Mouse (Mus musculus): ENCODE data around the gene Lrig1. TPM values are rescaled to one million over a fixed set of nuclear protein-coding genes. Genes with fewer than 3 reads are reported as not detected.

Gene Lrig1
- polyA plus RNA-seq, 1 experiment from 2014 or later = 14.6 TPM

GRCm38 (mm10) chr6:94697423-94697822, 2.5 kb downstream of the Lrig1 start:
- H3K27ac ChIP-seq (ENCODE audit: poor library complexity, severe bottlenecking) = no peak overlapping the region
- WGBS = 58% methylated on average over 1 of the region's 1 CpGs
- H3K9ac ChIP-seq = no peak overlapping the region
- H3K4me1 ChIP-seq (replicated peaks) = peaks cover 59% of the 10 kb centered on the region
- H3K36me3 ChIP-seq = no peaks in the 10 kb centered on the region
- peak overlapping the region; percentile 85 for H3K4me3 ChIP-seq
- peak overlapping the region; percentile 83 for H3K4me2 ChIP-seq
- H3K27me3 ChIP-seq (replicated peaks) = no peaks in the 10 kb centered on the region
- no peak for ATAC-seq (ENCODE audit: insufficient number of reproducible peaks, low FRiP score)
- no peaks in the 10 kb centered on the region for H3K9me3 ChIP-seq (replicated peaks)

- H3K9me3 ChIP-seq (replicated peaks) = no peaks in the 10 kb centered on the region
- ATAC-seq (ENCODE audit: insufficient number of reproducible peaks, low FRiP score) = no peak
- no peak overlapping the region for H3K27ac ChIP-seq (ENCODE audit: poor library complexity, severe bottlenecking)
- 62% methylated on average over 10 of the region's 10 CpGs for WGBS
- peak overlapping the region; percentile 83 for H3K4me2 ChIP-seq
- no peak overlapping the region for H3K9ac ChIP-seq
- H3K4me1 ChIP-seq (replicated peaks) = peaks cover 65% of the 10 kb centered on the region
- no peaks in the 10 kb centered on the region for H3K36me3 ChIP-seq
- no peak overlapping the region for H3K4me3 ChIP-seq
- no peaks in the 10 kb centered on the region for H3K27me3 ChIP-seq (replicated peaks)
Measured at GRCm38 (mm10) chr6:94696182-94697080, 3.5 kb downstream of the Lrig1 start.

GRCm38 (mm10) chr6:94695121-94695930, 4.6 kb downstream of the Lrig1 start:
- Histone ChIP-seq H3K4me3 (no peak overlapping the region), H3K9ac (no peak overlapping the region), H3K36me3 (no peaks in the 10 kb centered on the region), H3K27me3 (replicated peaks) (no peaks in the 10 kb centered on the region), H3K9me3 (replicated peaks) (no peaks in the 10 kb centered on the region), H3K27ac (ENCODE audit: poor library complexity, severe bottlenecking) (peak overlapping the region; percentile 58; the same call in 1 of the 2 replicates), H3K4me2 (peak overlapping the region; percentile 42), H3K4me1 (replicated peaks) (peaks cover 67% of the 10 kb centered on the region)
- 53% methylated on average over 9 of the region's 9 CpGs for WGBS
- ATAC-seq (ENCODE audit: insufficient number of reproducible peaks, low FRiP score) = no peak

- no peaks in the 10 kb centered on the region for H3K9me3 ChIP-seq (replicated peaks)
- H3K27me3 ChIP-seq (replicated peaks) = no peaks in the 10 kb centered on the region
- H3K27ac ChIP-seq (ENCODE audit: poor library complexity, severe bottlenecking) = peak overlapping the region; percentile 58; the same call in 1 of the 2 replicates
- no peak for ATAC-seq (ENCODE audit: insufficient number of reproducible peaks, low FRiP score)
- peaks cover 71% of the 10 kb centered on the region for H3K4me1 ChIP-seq (replicated peaks)
- no peak overlapping the region for H3K4me3 ChIP-seq
- 22% methylated on average over 1 of the region's 1 CpGs for WGBS
- no peak overlapping the region for H3K4me2 ChIP-seq
- H3K36me3 ChIP-seq = no peaks in the 10 kb centered on the region
- H3K9ac ChIP-seq = no peak overlapping the region
Measured at GRCm38 (mm10) chr6:94694481-94694880, 5.5 kb downstream of the Lrig1 start.

GRCm38 (mm10) chr6:94693091-94693490, 6.9 kb downstream of the Lrig1 start:
- H3K27ac ChIP-seq (ENCODE audit: poor library complexity, severe bottlenecking) = no peak overlapping the region
- WGBS = 65% methylated on average over 9 of the region's 9 CpGs
- peak; percentile 20; the same call in 1 of the 2 replicates for ATAC-seq (ENCODE audit: insufficient number of reproducible peaks, low FRiP score)
- H3K4me2 ChIP-seq = peak overlapping the region; percentile 4
- no peaks in the 10 kb centered on the region for H3K36me3 ChIP-seq
- H3K9me3 ChIP-seq (replicated peaks) = no peaks in the 10 kb centered on the region
- no peak overlapping the region for H3K9ac ChIP-seq
- H3K27me3 ChIP-seq (replicated peaks) = no peaks in the 10 kb centered on the region
- peaks cover 78% of the 10 kb centered on the region for H3K4me1 ChIP-seq (replicated peaks)
- H3K4me3 ChIP-seq = no peak overlapping the region

GRCm38 (mm10) chr6:94692003-94692402, 8.0 kb downstream of the Lrig1 start:
- Histone ChIP-seq H3K36me3 (no peaks in the 10 kb centered on the region), H3K4me1 (replicated peaks) (peaks cover 77% of the 10 kb centered on the region), H3K27ac (ENCODE audit: poor library complexity, severe bottlenecking) (peak overlapping the region; percentile 28; the same call in 1 of the 2 replicates), H3K4me3 (no peak overlapping the region), H3K27me3 (replicated peaks) (no peaks in the 10 kb centered on the region), H3K4me2 (no peak overlapping the region), H3K9ac (no peak overlapping the region), H3K9me3 (replicated peaks) (no peaks in the 10 kb centered on the region)
- ATAC-seq (ENCODE audit: insufficient number of reproducible peaks, low FRiP score) = no peak
- 76% methylated on average over 2 of the region's 2 CpGs for WGBS

GRCm38 (mm10) chr6:94690247-94690646, 9.7 kb downstream of the Lrig1 start:
- no peak overlapping the region for H3K4me3 ChIP-seq
- H3K27me3 ChIP-seq (replicated peaks) = no peaks in the 10 kb centered on the region
- H3K4me1 ChIP-seq (replicated peaks) = peaks cover 78% of the 10 kb centered on the region
- no peak overlapping the region for H3K27ac ChIP-seq (ENCODE audit: poor library complexity, severe bottlenecking)
- no peaks in the 10 kb centered on the region for H3K9me3 ChIP-seq (replicated peaks)
- no peaks in the 10 kb centered on the region for H3K36me3 ChIP-seq
- 68% methylated on average over 7 of the region's 7 CpGs for WGBS
- ATAC-seq (ENCODE audit: insufficient number of reproducible peaks, low FRiP score) = no peak
- H3K4me2 ChIP-seq = no peak overlapping the region
- no peak overlapping the region for H3K9ac ChIP-seq

- no peaks in the 10 kb centered on the region for H3K27me3 ChIP-seq (replicated peaks)
- H3K4me2 ChIP-seq = no peak overlapping the region
- no peaks in the 10 kb centered on the region for H3K36me3 ChIP-seq
- no peak for ATAC-seq (ENCODE audit: insufficient number of reproducible peaks, low FRiP score)
- no peak overlapping the region for H3K9ac ChIP-seq
- H3K4me3 ChIP-seq = no peak overlapping the region
- H3K4me1 ChIP-seq (replicated peaks) = peaks cover 78% of the 10 kb centered on the region
- 48% methylated on average over 4 of the region's 4 CpGs for WGBS
- H3K27ac ChIP-seq (ENCODE audit: poor library complexity, severe bottlenecking) = no peak overlapping the region
- no peaks in the 10 kb centered on the region for H3K9me3 ChIP-seq (replicated peaks)
Measured at GRCm38 (mm10) chr6:94688722-94689121, 11.2 kb downstream of the Lrig1 start.

- no peaks in the 10 kb centered on the region for H3K27me3 ChIP-seq (replicated peaks)
- H3K4me2 ChIP-seq = no peak overlapping the region
- no peaks in the 10 kb centered on the region for H3K9me3 ChIP-seq (replicated peaks)
- 48% methylated on average over 6 of the region's 6 CpGs for WGBS
- H3K36me3 ChIP-seq = no peaks in the 10 kb centered on the region
- no peak overlapping the region for H3K27ac ChIP-seq (ENCODE audit: poor library complexity, severe bottlenecking)
- H3K4me3 ChIP-seq = no peak overlapping the region
- H3K9ac ChIP-seq = no peak overlapping the region
- ATAC-seq (ENCODE audit: insufficient number of reproducible peaks, low FRiP score) = no peak
- peaks cover 75% of the 10 kb centered on the region for H3K4me1 ChIP-seq (replicated peaks)
Measured at GRCm38 (mm10) chr6:94686048-94686447, 13.9 kb downstream of the Lrig1 start.

- Histone ChIP-seq H3K4me2 (no peak overlapping the region), H3K36me3 (no peaks in the 10 kb centered on the region), H3K27ac (ENCODE audit: poor library complexity, severe bottlenecking) (peak overlapping the region; percentile 30; the same call in 1 of the 2 replicates), H3K27me3 (replicated peaks) (no peaks in the 10 kb centered on the region), H3K9me3 (replicated peaks) (no peaks in the 10 kb centered on the region), H3K9ac (no peak overlapping the region), H3K4me3 (no peak overlapping the region), H3K4me1 (replicated peaks) (peaks cover 77% of the 10 kb centered on the region)
- 73% methylated on average over 6 of the region's 6 CpGs for WGBS
- no peak for ATAC-seq (ENCODE audit: insufficient number of reproducible peaks, low FRiP score)
Measured at GRCm38 (mm10) chr6:94685611-94686010, 14.3 kb downstream of the Lrig1 start.
